Mouse (Mus musculus): Measurements from ENCODE around the gene Rps6kb2. TPM values are rescaled to one million over a fixed set of nuclear protein-coding genes. Genes with fewer than 3 reads are reported as not detected.

The Rps6kb2 gene
- polyA plus RNA-seq (2012; rRNA removed) = 97.8 and 102 TPM in 2 replicates

DNA sequence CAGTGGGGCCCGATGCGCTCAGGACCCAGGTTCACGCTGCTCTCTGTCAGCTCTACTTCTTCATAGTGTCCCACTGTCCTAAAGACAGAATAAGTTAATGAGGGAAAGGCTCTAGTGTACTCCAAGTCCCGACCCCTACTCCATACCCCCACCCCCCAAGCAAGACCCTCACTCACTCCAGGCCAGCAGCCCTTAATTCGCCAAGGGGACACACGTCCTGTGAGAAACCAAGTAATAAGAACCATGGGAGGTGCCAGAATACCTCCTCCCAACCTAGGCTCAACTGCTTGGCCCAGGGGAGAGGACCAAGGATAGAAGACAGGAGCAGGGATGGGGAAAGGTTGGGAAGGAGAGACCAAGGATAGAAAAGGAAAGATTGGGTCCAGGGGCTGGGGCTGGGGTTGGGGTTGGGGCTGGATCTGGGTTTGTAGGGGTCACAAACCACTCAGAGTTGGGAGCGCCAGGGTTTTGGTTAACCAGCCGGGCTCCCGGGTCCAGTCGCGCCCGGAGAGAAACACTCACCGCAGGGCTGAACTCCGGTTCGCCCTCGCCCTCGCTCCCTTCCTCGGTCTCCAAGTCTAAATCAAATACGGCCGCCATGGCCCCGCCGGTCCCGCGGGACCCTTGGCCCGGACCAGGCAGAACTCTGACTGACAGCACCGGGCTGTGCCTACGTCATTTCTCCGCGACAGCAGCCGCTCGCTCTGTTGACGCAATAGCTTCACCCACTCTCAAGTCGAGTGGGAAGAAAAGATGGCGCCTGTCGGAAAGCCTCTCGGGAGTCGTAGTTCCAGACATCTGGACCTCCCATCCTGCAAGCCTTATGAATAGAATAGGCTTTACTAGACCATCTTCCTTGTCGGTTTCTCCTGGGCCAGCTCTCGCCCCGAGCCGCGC is at the start of gene Rps6kb2:
TSS of gene Rps6kb2 (minus strand) at position 709 of the 897 bp plus-strand sequence.
- peaks cover 9% of the 10 kb centered on the region for H3K4me1 ChIP-seq (replicated peaks; ENCODE audit: control insufficient read depth, insufficient read depth, low read length)
- DNase-seq = peak; percentile 92
- peak within 1 kb of the TSS; percentile 66 for H3K4me3 ChIP-seq (ENCODE audit: control insufficient read depth, insufficient read depth, low read length)
- no peaks in the 10 kb centered on the region for H3K27me3 ChIP-seq (ENCODE audit: control insufficient read depth, insufficient read depth, low read length)
- H3K27ac ChIP-seq (ENCODE audit: control insufficient read depth, insufficient read depth, low read length) = 0 out of 2 replicates have a peak within 1 kb of the TSS, but pooled peaks have one; percentile 6
- WGBS = 8% methylated on average over 42 of the region's 42 CpGs
- TF ChIP-seq POLR2A (IDR thresholded peaks at IDR 0.05; ENCODE audit: control insufficient read depth, extremely low read depth, insufficient read depth, low read length, poor library complexity) = 0 out of 2 replicates have a peak, but pooled peaks have one; percentile 39
- TF ChIP-seq CTCF (IDR thresholded peaks at IDR 0.05; ENCODE audit: borderline replicate concordance, control insufficient read depth, extremely low read depth, insufficient read depth, low read length, poor library complexity) = no peak
- no peaks in the 10 kb centered on the region for H3K36me3 ChIP-seq (ENCODE audit: control insufficient read depth, insufficient read depth, low read length)

- WGBS = 84% methylated on average over 4 of the region's 4 CpGs
- Histone ChIP-seq H3K27ac (ENCODE audit: control insufficient read depth, insufficient read depth, low read length) (no peak overlapping the region), H3K27me3 (ENCODE audit: control insufficient read depth, insufficient read depth, low read length) (peaks cover 27% of the 10 kb centered on the region), H3K4me1 (replicated peaks; ENCODE audit: control insufficient read depth, insufficient read depth, low read length) (peaks cover 26% of the 10 kb centered on the region), H3K36me3 (ENCODE audit: control insufficient read depth, insufficient read depth, low read length) (no peaks in the 10 kb centered on the region), H3K4me3 (ENCODE audit: control insufficient read depth, insufficient read depth, low read length) (no peak overlapping the region)
- TF ChIP-seq CTCF (IDR thresholded peaks at IDR 0.05; ENCODE audit: borderline replicate concordance, control insufficient read depth, extremely low read depth, insufficient read depth, low read length, poor library complexity) (no peak), POLR2A (IDR thresholded peaks at IDR 0.05; ENCODE audit: control insufficient read depth, extremely low read depth, insufficient read depth, low read length, poor library complexity) (no peak)
- no peak for DNase-seq
These were observed 48.9 kb upstream of the Rps6kb2 start for GRCm38 (mm10) chr19:4211891-4212588.

GRCm38 (mm10) chr19:4208563-4208962 is 45.4 kb upstream of the Rps6kb2 start:
- TF ChIP-seq POLR2A (IDR thresholded peaks at IDR 0.05; ENCODE audit: control insufficient read depth, extremely low read depth, insufficient read depth, low read length, poor library complexity) = no peak
- no peak for TF ChIP-seq CTCF (IDR thresholded peaks at IDR 0.05; ENCODE audit: borderline replicate concordance, control insufficient read depth, extremely low read depth, insufficient read depth, low read length, poor library complexity)
- DNase-seq = no peak
- WGBS = 79% methylated on average over 5 of the region's 5 CpGs

GRCm38 (mm10) chr19:4206971-4207370 is 43.8 kb upstream of the Rps6kb2 start:
- TF ChIP-seq CTCF (IDR thresholded peaks at IDR 0.05; ENCODE audit: borderline replicate concordance, control insufficient read depth, extremely low read depth, insufficient read depth, low read length, poor library complexity) (peak; percentile 95), POLR2A (IDR thresholded peaks at IDR 0.05; ENCODE audit: control insufficient read depth, extremely low read depth, insufficient read depth, low read length, poor library complexity) (no peak)
- Histone ChIP-seq H3K36me3 (ENCODE audit: control insufficient read depth, insufficient read depth, low read length) (no peaks in the 10 kb centered on the region), H3K27me3 (ENCODE audit: control insufficient read depth, insufficient read depth, low read length) (no peaks in the 10 kb centered on the region), H3K4me1 (replicated peaks; ENCODE audit: control insufficient read depth, insufficient read depth, low read length) (peaks cover 28% of the 10 kb centered on the region), H3K4me3 (ENCODE audit: control insufficient read depth, insufficient read depth, low read length) (no peak overlapping the region), H3K27ac (ENCODE audit: control insufficient read depth, insufficient read depth, low read length) (no peak overlapping the region)
- 15% methylated on average over 2 of the region's 2 CpGs for WGBS
- DNase-seq = peak; percentile 58

More at GRCm38 (mm10) chr19:4208563-4208962, 45.4 kb upstream of the Rps6kb2 start:
- Histone ChIP-seq H3K36me3 (ENCODE audit: control insufficient read depth, insufficient read depth, low read length) (no peaks in the 10 kb centered on the region), H3K27me3 (ENCODE audit: control insufficient read depth, insufficient read depth, low read length) (peaks cover 5% of the 10 kb centered on the region), H3K4me1 (replicated peaks; ENCODE audit: control insufficient read depth, insufficient read depth, low read length) (peaks cover 25% of the 10 kb centered on the region), H3K4me3 (ENCODE audit: control insufficient read depth, insufficient read depth, low read length) (no peak overlapping the region), H3K27ac (ENCODE audit: control insufficient read depth, insufficient read depth, low read length) (no peak overlapping the region)

GRCm38 (mm10) chr19:4204889-4205288 is 41.7 kb upstream of the Rps6kb2 start:
- Histone ChIP-seq H3K27ac (ENCODE audit: control insufficient read depth, insufficient read depth, low read length) (peak overlapping the region; percentile 91), H3K4me3 (ENCODE audit: control insufficient read depth, insufficient read depth, low read length) (no peak overlapping the region), H3K36me3 (ENCODE audit: control insufficient read depth, insufficient read depth, low read length) (0 out of 2 replicates have a peak, but pooled peaks cover 2% of the 10 kb centered on the region), H3K4me1 (replicated peaks; ENCODE audit: control insufficient read depth, insufficient read depth, low read length) (peaks cover 43% of the 10 kb centered on the region), H3K27me3 (ENCODE audit: control insufficient read depth, insufficient read depth, low read length) (no peaks in the 10 kb centered on the region)
- no peak for TF ChIP-seq POLR2A (IDR thresholded peaks at IDR 0.05; ENCODE audit: control insufficient read depth, extremely low read depth, insufficient read depth, low read length, poor library complexity)
- no peak for TF ChIP-seq CTCF (IDR thresholded peaks at IDR 0.05; ENCODE audit: borderline replicate concordance, control insufficient read depth, extremely low read depth, insufficient read depth, low read length, poor library complexity)
- no peak for DNase-seq
- WGBS = 73% methylated on average over 4 of the region's 4 CpGs

DNA sequence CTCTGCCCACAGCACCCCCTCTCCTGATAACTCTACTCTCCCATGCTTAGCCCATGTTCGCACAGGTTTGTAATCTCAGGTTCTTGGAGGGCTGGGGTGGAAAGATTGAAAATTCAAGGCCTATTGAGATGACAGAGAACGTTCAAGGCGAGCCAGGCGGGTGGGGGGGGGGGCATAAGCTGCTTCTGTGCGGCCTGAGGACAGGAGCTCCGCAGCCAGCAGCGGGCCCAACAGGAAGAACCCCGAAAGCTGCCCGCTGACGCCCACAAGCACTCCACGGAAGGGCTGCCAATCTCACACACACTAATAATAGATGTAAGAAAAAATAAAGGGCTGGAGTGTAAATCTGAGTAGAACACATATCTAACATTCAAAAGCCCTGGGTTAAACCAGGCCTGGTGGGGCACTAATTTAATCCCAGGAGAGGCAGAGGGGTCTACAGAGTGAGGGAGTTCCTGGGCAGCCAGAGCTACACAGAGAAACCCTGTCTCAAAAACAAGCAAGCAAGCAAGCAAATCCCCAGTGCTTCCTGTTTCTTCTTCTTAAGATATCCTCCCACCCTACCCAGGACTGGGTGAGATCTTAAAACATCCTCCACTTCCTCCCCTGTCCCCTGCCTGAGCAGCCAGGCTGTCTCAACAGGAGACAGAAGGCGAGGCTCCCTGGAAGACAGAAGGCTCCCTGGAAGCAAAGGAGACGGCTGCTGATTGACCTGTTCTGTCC is 40.6 kb upstream of the Rps6kb2 start:
- DNase-seq = no peak
- Histone ChIP-seq H3K4me1 (replicated peaks; ENCODE audit: control insufficient read depth, insufficient read depth, low read length) (peaks cover 40% of the 10 kb centered on the region), H3K27me3 (ENCODE audit: control insufficient read depth, insufficient read depth, low read length) (no peaks in the 10 kb centered on the region), H3K4me3 (ENCODE audit: control insufficient read depth, insufficient read depth, low read length) (no peak overlapping the region), H3K27ac (ENCODE audit: control insufficient read depth, insufficient read depth, low read length) (peak overlapping the region; percentile 91), H3K36me3 (ENCODE audit: control insufficient read depth, insufficient read depth, low read length) (0 out of 2 replicates have a peak, but pooled peaks cover 3% of the 10 kb centered on the region)
- TF ChIP-seq POLR2A (IDR thresholded peaks at IDR 0.05; ENCODE audit: control insufficient read depth, extremely low read depth, insufficient read depth, low read length, poor library complexity) (no peak), CTCF (IDR thresholded peaks at IDR 0.05; ENCODE audit: borderline replicate concordance, control insufficient read depth, extremely low read depth, insufficient read depth, low read length, poor library complexity) (no peak)
- WGBS = 11% methylated on average over 13 of the region's 13 CpGs

Measured in thymus, adult 2 months (tissue).